In the genomic region with DNA sequence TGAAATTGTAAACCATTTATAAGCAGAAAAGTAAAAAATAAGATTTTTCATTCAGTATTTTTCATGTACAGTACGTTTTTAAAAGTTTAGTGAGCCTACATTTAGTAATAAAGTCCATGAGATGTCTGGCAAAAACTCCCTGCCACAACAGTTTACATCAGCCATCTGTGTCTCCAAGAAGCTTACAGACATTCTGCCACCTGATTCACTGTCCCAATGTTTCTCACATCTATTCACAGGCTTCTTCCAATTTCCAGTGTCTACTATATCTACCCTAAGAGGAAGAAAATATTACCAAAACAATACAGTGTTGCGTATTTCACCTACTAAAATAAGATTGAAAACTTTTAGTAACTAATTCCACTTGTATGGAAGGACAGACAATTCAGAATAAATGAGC, we compare ENCODE assay signal across 19 mouse cellular contexts.
"Had no signal": no experiment of that assay in that cellular context is flagged by ENCODE, and none has a peak within 500 bp of the region (broad histone marks: within the 10 kb centered on the region; RNA-seq: fewer than 3 reads in every experiment).

No protein-coding gene starts in this region.

- ATAC-seq: forebrain, embryonic 13.5 days; forebrain, embryonic 14.5 days; forebrain, embryonic 15.5 days; forebrain, embryonic 16.5 days; forebrain, postnatal 0 days had no signal

- DNase-seq: cerebellum, adult 8-10 months; cerebellum, adult 9-10 months; cerebellum, adult 9-11 months; cerebellum, postnatal 10 days; cerebellum, postnatal 14 days; cerebellum, postnatal 25 days; cerebellum, postnatal 36 days; embryo, embryonic 11 days; forebrain, postnatal 0 days; gastrocnemius, adult 2 months; gastrocnemius, postnatal 10 days; gastrocnemius, postnatal 14 days; gastrocnemius, postnatal 25 days; heart, adult 18-20 months; heart, adult 2 months had no signal
